Mouse (Mus musculus) left cerebral cortex, adult 18-20 months (tissue): ENCODE measurements around the gene Srgap2. TPM values are rescaled to one million over a fixed set of nuclear protein-coding genes. Genes with fewer than 3 reads are reported as not detected.
"Not testable (repeated sequence)": the region's sequence is repeated elsewhere in the genome, so short reads cannot be mapped to it uniquely, and the experiment has no call there.

Experiments used
- DNase-seq, 2 experiments: peaks; one replicate each; pipeline ENCODE4 v3.0.0; 2021 to 2022; ENCODE audit warnings: low spot score in 2 of 2, mixed read lengths in 1 of 2
- long read RNA-seq, 2 experiments: library from polyadenylated mRNA; stranded (forward); transcript quantifications; one replicate each; pipeline ENCODE4 v2.0.0; 2021
- total RNA-seq, 2 experiments: library from RNA; stranded (reverse); gene quantifications; 2 replicates each; pipeline ENCODE4 v1.2.3; 2021

Srgap2 gene
- 10 to 100 TPM; 69.4 to 77.0 TPM for total RNA-seq
- long read RNA-seq, experiment 1, full-length matches to known transcripts, result 9 of 64 reads
- long read RNA-seq, experiment 1, partial matches to known transcripts, result 18 of 64 reads
- long read RNA-seq, experiment 1, other reads (novel, unspliced or antisense), result 37 of 64 reads
- long read RNA-seq, experiment 2, full-length matches to known transcripts, result 3 of 36 reads
- long read RNA-seq, experiment 2, partial matches to known transcripts, result 10 of 36 reads
- long read RNA-seq, experiment 2, other reads (novel, unspliced or antisense), result 23 of 36 reads

DNA sequence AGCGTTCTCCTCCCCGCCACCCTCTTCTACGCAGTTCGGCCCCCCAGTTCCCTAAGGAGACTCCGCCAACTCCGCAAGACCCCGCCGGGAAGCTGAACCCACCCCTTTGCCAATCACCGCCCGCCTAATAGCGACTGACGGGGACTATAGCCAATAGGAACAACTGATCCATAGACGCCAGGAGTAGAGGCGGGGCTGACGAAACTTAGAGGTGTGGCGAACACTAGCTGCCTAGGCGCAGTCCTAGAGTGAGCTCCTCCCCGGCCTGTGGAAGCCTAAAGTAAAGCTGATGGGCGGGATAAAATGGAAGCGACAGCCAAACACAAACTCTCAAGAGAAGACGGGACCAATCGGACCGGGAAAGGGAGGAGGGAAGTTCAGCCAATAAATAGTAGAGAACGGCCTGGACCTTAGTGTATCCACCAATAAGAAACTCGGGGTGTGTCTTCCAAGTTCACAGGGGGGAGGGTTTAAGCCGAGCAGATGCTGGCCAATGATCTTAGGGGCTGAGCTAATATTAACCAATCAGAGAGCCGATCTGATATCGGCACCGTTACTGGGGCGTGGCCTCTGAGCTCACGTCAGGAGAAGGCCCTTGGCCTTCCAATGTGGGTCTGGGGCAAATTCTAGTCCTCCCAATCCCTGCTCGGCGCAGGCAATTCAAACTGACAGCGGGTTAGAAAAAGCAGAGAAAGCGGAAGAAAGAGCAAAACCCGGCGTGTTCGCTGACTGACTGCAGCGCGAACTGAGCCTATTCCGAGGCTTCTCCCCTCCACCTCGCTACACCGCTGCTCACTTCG, at the start of gene Srgap2, which contains the start of gene Fam72a:
Gene Srgap2, minus strand, starts transcription at position 72 of the 800 bp plus-strand sequence.
Gene Fam72a, plus strand, starts transcription at position 623 of the 800 bp plus-strand sequence.
- DNase-seq, result peak; percentile 99

DNA sequence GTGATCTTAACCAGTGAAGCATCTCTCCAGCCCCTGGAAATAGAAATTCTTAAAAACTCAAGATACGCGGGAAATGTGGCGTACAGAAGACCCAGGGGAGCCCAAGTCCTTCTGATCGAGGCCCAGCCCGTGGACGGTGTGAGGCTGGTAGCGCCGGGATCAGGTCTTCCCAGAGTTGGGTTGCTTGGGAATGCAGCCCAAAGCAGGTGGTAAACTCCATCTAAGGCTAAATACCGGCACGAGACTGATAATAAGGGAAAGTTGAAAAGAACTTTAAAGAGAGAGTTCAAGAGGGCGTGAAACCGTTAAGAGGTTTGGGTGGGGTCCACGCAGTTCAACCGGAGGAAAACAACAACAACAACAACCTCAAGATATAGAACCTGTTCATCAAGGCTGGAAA, 46.6 kb upstream of the Srgap2 start:
- DNase-seq, result no peak

DNA sequence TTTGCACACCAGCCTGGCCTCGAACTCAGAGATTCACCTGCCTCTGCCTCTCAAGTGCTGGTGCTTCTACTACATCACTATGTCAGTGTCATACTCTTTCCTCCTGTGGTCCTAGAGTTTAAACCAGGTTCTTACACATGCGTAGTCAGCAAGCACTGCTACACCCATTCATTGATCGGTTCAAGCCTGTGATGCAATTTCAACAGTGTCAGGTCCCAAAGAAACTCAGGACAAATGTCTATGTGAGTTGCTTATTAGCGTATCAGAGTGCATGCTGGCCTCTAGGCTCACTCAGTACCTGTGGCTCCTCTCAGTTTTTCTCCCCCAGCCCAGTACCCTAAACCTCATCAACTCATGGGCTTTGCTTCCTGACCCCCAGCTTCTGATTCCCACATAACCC, 43.2 kb upstream of the Srgap2 start:
- no peak for DNase-seq

DNA sequence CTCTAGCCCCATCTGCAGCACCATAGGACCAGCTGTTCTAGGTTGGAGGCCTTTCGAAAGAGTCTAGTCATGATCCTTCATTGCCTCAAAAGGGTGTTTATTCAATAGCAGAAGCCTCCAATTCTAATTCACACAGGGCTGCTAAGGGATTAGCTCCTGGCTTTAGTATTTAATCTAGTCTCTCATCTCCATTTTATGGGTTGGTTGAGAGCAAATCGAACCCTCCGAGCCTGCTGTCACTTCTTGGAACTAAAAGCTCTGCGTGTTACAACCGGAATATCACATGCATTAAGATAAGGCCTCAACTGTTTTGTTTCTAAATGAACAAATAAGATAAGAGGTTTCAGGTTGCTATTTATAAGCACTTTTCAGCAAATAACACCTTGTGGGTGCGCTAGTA, 42.6 kb upstream of the Srgap2 start:
- no peak for DNase-seq

DNA sequence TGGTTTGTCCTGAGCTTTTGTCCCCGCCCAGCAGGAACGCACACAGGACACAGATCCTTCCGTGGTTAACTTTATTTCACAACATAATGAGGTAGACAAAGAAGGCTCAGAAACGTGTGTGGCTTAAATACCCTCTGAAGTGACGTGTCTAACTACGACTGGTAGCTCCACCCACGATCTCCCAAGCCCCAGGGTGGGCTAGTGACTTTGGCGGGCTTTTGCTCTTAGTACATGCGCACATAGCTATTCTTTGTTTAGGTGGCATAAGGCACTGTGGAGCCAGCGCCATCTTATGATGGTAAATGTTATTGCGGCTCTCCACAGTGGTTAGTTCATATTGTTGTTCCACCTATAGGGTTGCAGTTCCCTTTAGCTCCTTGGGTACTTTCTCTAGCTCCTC, 38.9 kb upstream of the Srgap2 start:
- not testable (repeated sequence) for DNase-seq

DNA sequence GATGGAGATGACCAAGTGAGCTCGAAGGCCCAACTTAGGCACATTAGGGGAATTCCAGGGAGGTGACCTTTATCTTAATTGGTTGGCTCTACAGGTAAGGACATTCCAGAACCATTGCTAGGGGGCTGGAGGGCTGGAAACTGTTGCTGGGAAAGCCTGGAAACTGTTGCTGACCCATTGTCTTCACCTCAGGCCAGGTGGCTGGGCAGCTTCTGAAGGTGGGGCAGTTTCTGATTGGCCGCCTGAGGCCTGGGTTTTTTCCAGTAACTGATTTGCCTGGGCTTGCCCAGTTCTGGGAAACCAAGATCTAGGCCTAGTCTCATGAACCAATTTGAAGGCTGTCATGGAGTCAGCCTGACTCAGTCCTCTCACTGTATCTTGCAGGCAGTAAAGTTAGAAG, 34.9 kb upstream of the Srgap2 start:
- no peak for DNase-seq

DNA sequence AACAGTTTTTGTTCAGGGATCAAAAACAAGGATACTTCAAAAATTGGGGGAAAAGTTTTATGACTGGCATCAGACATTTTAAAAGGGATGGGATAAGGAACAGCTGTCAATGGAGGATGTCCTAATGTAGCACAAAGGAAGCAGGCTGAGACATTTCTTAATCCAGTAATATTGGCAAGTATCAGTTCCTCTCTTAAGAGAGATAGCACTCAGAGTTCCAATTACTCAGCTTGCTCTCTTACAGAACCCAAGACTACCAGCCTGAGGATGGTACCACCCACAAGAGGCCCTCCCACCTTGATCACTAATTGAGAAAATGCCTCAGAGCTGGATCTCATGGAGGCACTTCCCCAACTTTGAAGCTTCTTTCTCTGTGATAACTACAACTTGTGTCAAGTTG, 33.3 kb upstream of the Srgap2 start:
- no peak for DNase-seq

DNA sequence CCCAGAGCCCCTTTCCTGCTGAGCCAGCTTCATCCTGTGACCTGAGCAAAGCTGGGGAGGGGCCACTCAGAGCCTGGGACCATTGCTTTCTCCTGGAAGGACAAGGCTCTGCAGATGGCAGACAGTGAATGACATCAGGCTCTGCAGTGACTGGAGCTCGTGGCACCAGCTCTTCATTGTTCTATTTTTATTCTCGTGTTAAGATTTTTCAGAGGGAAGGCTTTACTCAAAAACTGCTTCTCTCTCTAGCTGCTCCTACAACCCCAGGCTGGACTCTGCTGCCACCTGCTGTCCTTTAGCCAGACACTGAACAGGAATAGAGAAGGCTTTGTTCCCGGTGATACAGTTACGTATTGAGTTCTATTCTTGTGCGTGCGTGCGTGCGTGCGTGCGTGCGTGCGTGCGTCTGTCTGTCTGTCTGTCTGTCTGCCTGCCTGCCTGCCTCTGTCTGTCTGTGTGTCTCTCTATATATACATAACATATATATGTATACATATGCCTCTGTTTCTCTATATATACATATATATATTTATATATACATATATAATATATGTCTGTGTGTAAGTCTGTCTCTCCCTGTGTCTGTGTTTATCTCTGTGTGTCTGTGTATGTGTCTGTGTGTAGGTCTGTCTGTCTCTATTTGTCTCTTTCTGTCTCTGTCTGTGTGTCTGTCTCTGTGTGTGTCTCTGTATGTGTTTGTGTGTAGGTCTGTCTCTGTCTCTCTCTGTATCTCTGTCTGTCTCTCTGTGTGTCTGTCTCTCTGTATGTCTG, 28.1 kb upstream of the Srgap2 start:
- DNase-seq, result peak; percentile 80 to 81

DNA sequence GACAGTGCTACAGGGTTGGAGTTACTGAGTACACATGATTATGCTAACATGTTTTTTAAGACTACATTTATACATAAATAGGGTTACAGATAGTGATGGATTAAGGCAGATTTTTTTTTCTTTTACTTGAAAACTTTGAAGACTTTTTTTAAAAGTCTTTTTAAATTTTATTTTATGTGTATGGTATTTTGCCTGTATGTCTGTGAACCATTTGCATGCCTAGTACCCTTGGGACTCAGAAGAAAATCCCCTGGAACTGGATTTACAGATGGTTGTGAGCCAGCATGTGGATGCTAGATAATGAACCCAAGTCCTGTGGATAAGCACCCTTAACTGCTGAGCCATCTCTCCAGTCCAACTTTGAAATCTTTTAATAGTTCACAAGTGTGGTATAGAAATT, 26.3 kb upstream of the Srgap2 start:
- no peak for DNase-seq

DNA sequence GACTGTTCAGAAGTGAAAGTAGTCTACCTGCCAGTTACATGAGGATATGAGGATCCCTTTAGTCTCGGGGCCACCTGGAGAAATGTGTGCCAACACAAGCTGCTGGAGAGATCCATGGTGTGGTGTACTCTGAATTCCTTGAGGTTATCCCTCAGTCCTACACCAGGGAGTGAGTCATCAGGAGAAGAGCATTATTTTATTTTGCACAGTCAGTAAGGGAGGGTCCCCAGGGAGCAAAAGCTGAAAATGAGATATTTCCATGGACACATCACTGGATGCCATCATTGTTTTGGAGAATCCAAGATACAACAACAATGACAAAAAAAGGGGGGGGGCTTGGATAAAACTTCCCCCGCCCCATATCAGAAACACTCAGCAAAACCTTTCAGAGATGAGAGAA, 24.8 kb upstream of the Srgap2 start:
- no peak for DNase-seq

DNA sequence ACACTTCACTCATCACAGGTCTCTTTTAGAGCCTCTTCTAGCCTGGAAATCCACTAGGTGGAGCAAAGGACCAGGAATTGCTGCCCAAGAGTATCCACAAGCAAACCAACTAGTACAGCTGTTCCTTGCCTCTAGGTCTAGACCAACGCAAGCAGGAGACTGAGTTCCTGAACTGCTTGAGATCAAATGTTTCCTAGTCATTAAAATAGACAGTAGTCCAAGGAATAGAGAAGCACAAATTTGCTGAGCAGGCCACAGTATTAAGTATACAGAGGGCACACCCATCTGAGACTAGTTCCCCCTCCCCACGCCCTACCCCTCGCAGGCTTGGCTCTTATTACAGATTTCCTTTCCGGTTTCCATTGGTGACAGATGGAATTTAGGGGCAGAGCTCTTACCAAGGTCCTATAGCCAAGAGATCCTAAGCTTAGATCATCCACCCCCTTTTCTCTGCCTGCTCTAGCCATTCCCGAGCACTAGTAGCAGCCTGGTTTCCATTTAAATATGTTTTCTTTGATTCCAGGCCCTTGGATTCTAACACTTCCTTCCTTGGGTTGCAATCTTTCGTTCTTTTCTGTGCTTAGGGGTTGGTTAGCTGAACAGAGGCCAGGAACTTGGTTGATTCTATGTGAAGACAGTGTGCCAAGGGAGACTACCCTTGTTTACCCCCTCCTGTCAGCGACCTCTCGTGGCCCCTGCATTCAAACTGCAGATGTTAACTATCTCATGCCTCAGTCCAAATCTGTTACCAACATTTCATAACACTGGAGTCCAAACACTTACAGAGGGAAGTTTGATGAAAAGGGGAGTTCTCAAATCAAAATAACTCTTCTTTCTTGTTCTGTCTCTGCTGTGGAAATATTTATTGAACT, 21.6 kb upstream of the Srgap2 start:
- peak; percentile 28 to 52 for DNase-seq

DNA sequence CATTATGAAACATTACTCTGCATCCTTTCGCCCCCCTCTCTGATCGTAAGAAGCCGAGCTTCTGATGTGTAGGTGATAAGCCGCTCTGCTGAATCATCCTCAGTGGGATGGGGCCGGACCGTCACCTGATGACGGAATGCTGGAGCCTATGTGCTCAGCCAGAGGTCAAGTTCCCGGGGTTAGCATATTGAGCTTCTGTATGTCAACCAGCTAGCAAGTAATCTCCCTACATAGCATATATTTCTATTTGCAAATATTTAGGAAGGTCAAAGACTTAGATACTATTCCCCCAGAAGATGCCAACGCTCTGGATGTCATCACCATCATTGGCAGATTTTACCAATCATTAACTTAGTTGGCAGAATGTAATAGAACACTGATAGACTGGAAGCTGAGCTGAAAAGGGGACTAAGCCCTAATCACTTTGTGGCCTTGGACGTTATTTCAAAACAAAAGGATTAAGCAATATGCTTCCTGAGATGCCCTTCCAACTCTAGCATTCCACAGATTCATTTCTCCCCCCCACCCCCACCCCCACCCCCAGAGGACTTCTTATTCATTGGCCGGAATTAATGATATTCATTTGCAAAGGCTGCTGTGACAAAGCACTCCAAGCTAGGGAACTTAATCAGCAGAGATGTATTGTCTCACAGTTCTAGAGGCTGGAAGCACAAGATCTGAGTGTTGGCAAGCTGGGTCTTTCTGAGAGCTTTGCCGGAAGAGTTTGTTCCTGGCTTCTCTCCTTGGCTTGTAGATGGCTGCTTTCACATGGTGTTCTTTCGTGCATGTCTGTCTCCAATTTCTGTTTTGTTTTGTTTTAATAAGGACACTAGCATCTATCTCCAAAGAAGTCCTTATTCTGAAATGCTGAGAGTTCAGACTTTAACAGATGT, 19.9 kb upstream of the Srgap2 start:
- DNase-seq, result no peak

DNA sequence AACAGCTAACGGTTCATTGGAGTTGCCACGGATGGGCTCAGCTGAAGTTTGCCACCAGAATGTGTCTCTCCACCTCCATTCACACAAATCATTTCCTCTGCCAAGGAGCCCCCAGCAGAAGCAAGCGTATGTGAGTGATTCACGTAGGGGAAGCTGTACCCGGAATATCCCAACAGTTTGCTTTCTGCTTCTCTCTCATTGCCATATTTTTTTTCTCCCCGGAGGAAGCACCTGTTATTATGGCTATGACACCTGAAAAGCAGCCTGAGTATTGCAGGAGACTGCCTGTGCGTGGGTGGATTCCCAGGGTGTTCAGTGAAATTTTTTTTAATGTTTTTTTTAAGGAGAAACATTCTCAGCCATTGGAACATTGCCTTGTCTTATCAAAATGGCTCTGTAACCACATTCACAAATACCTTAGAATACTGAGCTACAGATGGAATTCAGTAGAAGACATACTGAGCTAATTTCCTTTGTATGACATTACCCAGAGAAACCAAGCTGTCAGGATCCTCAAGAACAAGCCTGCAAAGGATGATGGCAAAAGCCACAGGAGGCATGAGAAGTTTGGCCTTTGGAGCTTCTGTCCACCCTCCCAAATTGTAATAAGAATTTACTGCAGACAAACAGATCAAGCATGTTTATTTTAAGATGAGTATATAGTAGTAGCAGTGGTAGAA, 16.9 kb upstream of the Srgap2 start:
- DNase-seq, result peak in 1 of 2 experiments; percentile 7

DNA sequence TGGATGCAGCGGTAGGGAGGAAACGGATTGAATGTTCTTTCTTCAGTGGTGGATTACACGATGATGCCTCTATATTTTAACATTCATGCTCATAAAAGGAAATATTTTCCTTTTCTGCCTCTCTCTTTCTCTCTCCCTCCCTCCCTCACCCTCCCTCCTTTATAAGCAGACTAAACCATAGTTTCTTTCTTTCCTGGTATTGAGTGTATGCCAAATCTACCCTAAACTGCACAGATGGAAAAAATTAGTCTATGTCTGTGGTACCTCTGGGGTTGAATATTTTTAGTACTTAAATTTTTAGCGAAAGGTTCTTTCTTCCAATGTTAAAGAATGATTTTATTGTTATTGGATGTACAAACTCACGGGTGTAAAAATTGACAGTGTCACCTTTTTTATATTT, 14.8 kb upstream of the Srgap2 start:
- no peak for DNase-seq

DNA sequence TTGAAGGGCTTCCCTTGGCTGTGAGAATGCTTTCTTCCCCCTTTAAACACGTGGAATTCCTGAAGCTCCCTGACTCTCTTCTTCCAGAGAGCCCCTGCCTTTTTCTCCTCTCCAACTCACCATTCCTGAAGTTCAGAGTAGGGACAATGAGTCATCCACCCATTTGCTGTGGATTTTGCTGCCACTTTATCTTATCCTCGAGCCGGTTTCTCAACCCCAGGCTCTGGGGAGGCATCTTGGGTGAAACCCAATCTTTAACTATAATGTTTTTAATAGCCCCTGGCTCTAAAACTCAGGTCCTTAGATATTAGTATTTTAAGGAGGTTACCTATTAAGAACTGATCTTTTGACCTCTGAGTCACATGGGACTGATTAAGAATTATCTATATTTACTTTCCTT, 14.3 kb upstream of the Srgap2 start:
- DNase-seq, result no peak

DNA sequence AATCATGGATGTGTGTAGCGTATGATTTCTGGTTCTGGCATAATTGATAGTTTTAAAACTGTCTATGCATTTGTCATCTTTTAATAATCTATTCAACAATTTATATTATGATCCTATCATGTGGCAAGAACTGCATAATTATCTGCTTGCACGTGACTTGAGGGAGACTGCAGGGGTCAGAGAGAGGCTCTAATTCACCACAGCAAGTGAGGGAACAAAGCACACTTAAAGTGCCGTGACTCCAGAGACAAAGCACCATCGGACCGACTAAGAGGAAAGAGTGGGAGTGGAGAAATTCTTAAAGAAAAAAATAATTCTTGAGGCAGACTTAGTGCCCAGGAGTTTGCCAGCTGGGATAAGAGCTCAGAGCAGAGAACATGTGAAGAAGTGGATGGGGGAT, 13.6 kb upstream of the Srgap2 start:
- DNase-seq, result no peak

DNA sequence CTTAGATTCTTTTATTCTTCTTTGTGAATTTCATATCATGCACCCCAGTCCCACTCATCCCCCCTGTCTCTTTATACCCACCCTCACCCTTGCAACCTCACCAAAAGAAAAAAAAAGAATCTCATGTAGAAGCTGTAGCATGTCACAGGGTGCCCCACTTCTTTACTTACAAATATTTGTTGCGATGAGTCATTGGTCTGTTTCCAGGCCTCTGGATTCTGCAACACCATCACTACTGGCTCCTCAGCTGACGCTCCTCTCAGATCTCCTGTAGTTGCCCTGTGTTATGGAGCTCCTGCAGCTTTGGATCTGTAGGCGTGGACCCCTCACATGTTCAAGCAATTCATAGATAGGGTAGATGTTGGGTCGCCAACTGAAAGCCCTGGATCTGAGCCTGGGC, 12.6 kb upstream of the Srgap2 start:
- DNase-seq, result no peak

DNA sequence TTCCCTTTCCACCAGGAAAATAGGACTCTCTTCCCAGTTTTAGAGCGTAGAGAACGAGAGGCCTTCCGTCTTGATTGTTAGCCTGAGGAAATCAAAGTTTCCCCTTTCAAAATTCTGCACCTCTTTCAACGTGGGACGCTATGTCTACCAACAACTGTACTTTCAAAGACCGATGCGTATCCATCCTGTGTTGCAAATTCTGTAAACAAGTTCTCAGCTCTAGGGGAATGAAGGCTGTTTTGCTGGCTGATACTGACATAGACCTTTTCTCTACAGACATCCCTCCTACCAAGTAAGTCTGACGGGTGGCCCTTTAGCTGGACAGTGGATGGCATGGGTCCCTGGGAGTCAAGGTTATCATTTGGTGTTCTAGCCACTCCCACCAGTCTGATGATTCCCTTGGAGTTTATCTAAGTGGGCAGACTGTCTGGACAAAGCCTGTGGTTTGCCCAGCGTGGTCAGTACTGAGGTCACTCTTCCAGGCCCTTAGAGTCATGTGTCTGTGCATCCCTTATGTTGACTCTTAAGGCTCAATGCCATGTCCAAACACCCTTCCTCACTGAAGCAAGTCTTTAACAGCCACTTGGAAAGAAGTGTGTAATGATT, 1.5 kb upstream of the Srgap2 start:
- DNase-seq, result no peak

DNA sequence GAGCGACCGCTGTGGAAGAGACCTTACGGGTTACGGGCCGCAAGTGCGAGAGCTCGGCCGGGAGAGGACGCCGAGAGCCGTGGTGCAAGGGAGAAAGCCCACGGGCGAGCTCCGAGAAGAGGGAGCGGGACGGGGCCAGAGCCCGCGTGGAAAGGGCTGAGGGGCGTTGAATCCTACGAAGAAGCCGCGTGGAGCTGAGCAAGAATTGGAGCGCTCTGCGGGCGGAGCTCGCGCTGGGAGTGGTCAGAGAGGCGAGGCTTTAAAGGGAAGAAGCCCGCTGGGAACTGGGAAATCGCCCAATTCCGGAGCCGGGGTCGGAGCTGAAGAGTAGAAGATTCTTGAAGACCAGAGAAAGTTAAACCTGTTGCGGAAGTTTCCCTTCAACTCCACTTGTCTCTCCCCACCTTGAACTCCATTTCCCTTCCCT, 942 bp upstream of the Srgap2 start:
- DNase-seq, result peak; percentile 25 to 43
